Mouse (Mus musculus): ENCODE results near the gene Rnf5.

Rnf5 gene

GRCm38 (mm10) chr17:34632261-34632691, 28.8 kb upstream of the Rnf5 start:
- DNase-seq (ENCODE audit: low spot score) = peak; percentile 42

- no peak for DNase-seq (ENCODE audit: low spot score)
These were observed 28.2 kb upstream of the Rnf5 start for GRCm38 (mm10) chr17:34631647-34632046.

GRCm38 (mm10) chr17:34630761-34631301, 27.3 kb upstream of the Rnf5 start:
- no peak for DNase-seq (ENCODE audit: low spot score)

DNA sequence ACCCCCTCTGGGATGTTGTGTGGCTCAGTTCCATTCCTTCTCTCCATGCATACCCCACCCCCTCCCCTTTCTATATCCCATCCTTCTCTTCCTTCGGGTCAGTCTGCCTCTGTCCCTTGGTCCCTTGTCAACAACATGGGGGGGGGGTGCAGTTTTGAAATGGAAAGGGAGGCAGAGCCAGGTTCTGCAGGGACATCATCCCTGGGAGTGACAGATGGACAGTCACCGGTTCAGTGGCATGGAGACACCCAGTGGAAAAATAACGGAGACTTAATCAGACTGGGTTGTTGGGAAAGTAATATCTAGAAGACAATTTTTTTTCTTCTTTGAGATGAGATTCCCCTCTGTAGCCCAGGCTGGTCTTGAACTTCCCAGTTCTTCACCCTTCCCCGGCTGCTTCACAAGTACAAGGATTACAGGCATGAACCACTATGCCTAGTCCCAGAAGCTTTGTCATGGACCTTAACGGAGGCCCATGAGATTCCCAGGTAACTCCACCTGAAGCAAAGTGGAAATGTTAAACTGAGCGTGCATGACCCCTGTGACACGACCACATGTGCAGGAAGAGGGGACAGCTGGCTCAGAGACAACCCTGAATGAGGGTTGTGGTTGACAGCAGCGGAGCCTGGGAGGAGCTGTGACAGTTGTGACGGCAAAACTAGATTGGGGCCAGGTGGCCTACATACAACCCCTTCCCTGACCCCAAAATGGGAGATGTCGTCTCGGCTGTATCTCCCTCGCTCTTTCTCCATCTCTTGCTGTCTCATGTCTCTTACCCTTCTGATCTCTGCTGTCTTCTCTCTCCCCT, 26.5 kb upstream of the Rnf5 start:
- DNase-seq (ENCODE audit: low spot score) = no peak

GRCm38 (mm10) chr17:34629221-34629751, 25.8 kb upstream of the Rnf5 start, which contains the start of gene Prrt1:
Gene Prrt1, plus strand, starts transcription at chr17:34629533.
- no peak for DNase-seq (ENCODE audit: low spot score)

DNA sequence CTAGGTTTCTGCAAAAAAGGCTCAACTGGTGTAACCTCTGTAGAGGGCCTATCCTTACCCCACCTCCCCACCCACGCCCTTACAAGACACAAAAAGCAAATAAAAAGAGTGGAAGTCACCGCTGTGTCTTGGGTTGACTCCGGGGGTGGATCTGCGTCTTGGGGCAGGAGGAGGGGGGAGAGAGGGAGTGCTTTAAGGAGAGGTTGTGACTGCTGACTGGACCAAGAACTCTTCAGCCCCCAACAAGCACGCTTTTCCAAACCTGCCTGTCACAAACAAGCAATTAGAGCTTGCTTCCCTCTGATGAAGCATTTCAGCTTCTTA, 25.1 kb upstream of the Rnf5 start:
- DNase-seq (ENCODE audit: low spot score) = no peak

DNA sequence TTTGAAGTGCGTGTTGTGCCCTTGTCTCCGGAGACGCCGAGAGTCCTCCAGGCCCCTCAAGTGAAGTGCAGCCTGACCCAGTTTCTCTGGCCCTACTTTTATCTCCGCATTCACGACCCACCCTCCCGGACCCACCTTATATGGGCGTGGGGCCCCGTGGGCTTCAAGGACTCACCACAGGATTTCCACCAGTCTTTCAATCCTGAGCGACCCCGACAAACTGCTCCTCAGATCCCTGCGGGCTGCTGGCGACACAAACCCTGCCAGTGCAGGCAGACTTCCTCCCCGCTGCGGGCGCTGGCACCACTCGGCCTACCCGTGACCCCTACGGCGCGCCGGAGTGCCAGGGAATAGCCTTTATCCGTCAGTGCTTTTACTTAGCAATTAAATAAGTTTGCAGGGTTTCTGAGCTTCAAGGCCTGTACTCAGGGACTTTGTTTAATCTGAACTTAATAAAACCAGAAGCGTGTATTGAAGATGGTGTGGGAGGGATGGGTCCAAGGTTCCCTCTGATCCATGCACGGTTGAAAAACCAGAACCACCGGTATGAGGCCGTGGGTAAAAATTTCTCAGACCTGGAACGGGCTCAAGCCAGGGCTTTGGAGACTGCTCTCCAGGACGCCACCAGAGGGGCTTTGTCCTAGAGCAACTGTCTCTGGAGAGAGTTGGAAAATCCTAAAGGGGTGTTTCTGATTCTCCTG, 24.6 kb upstream of the Rnf5 start, which contains the start of gene Ppt2:
TSS of gene Ppt2 (minus strand) at position 568 of the 701 bp plus-strand sequence.
- no peak for DNase-seq (ENCODE audit: low spot score)

- peak; percentile 43 for DNase-seq (ENCODE audit: low spot score)
These were observed 23.8 kb upstream of the Rnf5 start for GRCm38 (mm10) chr17:34627093-34627942.

- peak; percentile 25 for DNase-seq (ENCODE audit: low spot score)
These were observed 23.2 kb upstream of the Rnf5 start for GRCm38 (mm10) chr17:34626773-34627092.

DNA sequence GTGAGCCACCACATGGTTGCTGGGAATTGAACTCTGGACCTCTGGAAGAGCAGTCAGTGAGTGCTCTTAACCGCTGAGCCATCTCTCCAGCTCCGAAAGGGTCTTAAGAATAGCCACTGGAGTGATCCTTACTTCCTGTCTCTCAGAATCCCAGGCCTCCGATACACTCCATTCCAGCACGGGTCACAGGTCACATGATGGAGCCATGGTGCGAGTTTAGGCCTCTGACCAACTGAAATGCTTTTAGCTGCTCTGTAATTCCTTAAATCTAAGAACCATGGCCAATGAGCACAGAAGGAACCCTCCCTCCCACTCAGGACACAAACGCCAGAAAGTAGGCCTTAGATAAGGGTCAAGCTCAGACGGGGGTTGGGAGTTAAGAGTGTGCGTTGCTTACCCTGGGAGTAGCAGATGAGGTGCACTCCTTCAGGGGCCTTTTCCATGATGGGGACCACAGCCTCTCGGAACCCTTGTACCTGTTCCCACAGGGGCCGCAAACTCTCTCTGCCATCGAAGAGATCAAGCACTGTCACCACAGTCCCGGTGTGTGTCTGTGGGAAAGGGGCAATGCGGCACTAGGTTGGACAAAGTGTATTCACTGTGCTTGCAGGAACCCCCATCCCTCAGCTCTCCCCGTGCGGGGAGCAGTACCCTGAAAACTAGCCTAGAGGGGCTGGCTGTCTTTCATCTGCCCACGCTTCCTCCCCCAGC, 22.7 kb upstream of the Rnf5 start:
- DNase-seq (ENCODE audit: low spot score) = no peak

GRCm38 (mm10) chr17:34624981-34625380, 21.5 kb upstream of the Rnf5 start:
- no peak for DNase-seq (ENCODE audit: low spot score)

- DNase-seq (ENCODE audit: low spot score) = no peak
These were observed 19.7 kb upstream of the Rnf5 start for GRCm38 (mm10) chr17:34623161-34623560.

DNA sequence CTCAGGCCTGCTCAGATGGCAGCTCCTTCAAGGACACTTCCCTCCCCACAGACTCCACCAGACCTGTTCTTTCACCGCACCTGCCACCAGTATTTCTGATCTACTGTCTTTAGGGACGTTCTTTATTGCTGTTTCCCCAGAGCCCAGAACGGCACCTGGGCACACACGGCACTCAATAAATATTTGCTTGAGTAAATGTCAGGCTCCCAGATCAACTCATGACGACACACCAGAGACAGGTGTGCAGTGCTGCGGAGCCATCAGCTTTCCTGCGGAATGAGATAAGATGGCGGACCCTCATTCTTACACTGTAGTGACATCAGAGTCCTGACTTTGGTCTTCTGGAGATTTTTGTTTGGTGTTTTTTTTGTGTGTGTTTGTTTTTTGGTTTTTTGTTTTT, 17.5 kb upstream of the Rnf5 start:
- no peak for DNase-seq (ENCODE audit: low spot score)

DNA sequence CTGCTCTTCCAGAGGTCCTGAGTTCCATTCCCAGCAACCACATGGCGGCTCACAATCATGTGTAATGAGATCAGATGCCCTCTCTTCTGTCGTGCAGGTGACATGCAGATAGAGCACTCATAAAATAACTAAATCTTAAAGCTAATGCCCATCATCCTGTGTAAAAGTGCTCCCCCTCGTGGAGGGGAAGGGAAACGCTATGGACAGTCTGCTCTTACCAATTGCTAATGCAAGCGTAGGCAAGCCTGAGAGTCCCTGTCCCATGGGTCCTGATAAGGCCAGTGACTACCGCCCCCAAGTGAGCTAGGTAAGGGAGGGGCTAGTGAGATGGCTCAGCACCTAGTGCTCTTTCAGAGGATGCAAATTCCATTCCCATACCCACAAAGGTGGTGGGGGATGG, 15.5 kb upstream of the Rnf5 start:
- DNase-seq (ENCODE audit: low spot score) = peak; percentile 67

- no peak for DNase-seq (ENCODE audit: low spot score)
These were observed 12.4 kb upstream of the Rnf5 start, which contains the start of gene Egfl8 for GRCm38 (mm10) chr17:34615871-34616270. Gene Egfl8, minus strand, starts transcription at chr17:34615971.

- DNase-seq (ENCODE audit: low spot score) = no peak
These were observed 10.3 kb upstream of the Rnf5 start for GRCm38 (mm10) chr17:34613830-34614229.

- DNase-seq (ENCODE audit: low spot score) = no peak
These were observed 9.7 kb upstream of the Rnf5 start for GRCm38 (mm10) chr17:34613054-34613645.

- DNase-seq (ENCODE audit: low spot score) = no peak
These were observed 7.6 kb upstream of the Rnf5 start for GRCm38 (mm10) chr17:34611050-34611449.

DNA sequence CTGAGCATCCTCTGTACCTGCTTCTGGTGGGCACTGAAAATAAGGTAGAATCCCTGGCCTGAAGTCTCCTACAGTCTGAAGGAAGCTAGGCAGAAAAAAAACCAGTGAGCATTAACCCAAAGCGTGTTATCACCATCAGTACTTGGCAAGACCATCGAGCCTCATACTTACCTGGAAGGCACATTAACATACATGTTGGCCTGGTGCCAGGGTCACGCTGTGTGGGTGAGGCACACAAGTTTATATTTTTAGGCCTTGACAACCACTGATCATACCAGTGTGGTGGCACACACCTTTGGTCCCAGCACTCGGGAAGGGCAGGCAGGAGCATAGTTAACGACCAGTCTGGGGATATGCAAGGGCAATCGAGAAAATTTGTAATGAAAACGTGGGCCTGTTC, 4.5 kb upstream of the Rnf5 start:
- DNase-seq (ENCODE audit: low spot score) = no peak

- no peak for DNase-seq (ENCODE audit: low spot score)
These were observed 2.9 kb upstream of the Rnf5 start for GRCm38 (mm10) chr17:34606186-34607039.
